Comparison of ENCODE assay signal across 8 mouse cellular contexts in the genomic region with DNA sequence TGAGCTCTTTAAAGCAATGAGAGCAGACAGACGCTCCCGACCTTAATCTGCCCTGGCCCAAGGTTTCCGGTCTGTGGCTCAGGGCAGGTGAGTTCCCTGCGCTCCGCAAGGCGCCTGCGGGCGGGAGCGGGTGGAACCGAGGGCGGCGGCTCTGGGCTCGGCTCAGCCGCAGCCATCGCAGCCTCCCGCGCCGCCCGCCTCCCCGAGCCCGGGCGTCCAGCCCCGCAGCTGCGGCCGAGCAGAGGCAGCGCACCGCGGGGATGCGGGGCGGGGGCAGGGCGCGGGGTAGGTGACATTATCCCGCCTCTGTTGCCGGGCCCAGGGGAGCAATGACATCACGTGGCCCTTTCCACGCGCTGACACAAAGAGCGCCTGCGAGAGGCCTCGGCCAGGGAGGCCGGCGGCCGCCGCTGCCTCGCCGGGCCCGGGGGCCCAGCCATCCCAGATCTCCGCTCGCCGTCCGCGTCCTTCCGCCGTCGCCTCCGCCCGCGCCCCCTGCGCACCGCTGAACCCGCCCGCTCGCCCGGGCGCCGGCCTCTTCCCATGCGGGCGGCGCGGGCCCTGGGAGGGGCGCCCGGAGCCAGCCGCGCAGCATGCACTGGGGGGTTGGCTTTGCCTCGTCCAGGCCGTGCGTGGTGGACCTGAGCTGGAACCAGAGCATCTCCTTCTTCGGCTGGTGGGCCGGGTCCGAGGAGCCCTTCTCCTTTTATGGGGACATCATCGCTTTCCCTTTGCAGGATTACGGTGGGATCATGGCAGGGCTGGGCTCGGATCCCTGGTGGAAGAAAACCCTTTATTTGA. TPM values are rescaled to one million over a fixed set of nuclear protein-coding genes. Genes with fewer than 3 reads are reported as not detected.
DNase-seq lines count a peak whose midpoint lies in the region; ATAC-seq and TF ChIP-seq lines count a peak whose summit lies in the region.

Faxc (plus strand) TSS at position 359 of the 801 bp plus-strand sequence.

- no peak within 1 kb of the TSS for H3K27ac ChIP-seq in bone marrow macrophage, adult 2 months (ENCODE audit: insufficient read depth, low read depth, low read length)
- H3K27ac ChIP-seq in embryonic fibroblast, embryonic 13.5 days (ENCODE audit: insufficient read depth, low read length): peak within 1 kb of the TSS; percentile 30
- 0 out of 2 replicates have a peak within 1 kb of the TSS, but pooled peaks have one; percentile 15 for H3K27ac ChIP-seq in heart, embryonic 11.5 days (ENCODE audit: low read depth, low read length)
- peak within 1 kb of the TSS; percentile 62; the same call in 1 of the 2 replicates for H3K27ac ChIP-seq in kidney, embryonic 14.5 days (ENCODE audit: low read depth, low read length)
- peak within 1 kb of the TSS; percentile 70 for H3K27ac ChIP-seq in limb, embryonic 15.5 days

- H3ac ChIP-seq in C2C12 (ENCODE audit: control insufficient read depth, insufficient read length, low read depth): peak within 1 kb of the TSS; percentile 61
- peak within 1 kb of the TSS; percentile 56 for H3ac ChIP-seq in myocyte (ENCODE audit: control insufficient read depth, insufficient read length)

- H3K4me1 ChIP-seq in bone marrow macrophage, adult 2 months (ENCODE audit: control insufficient read depth, insufficient read depth, low read length): no peaks in the 10 kb centered on the region
- H3K4me1 ChIP-seq in embryonic fibroblast, embryonic 13.5 days (ENCODE audit: control insufficient read depth, insufficient read depth, low read length): no peaks in the 10 kb centered on the region
- H3K4me1 ChIP-seq in heart, embryonic 11.5 days (ENCODE audit: control insufficient read depth, insufficient read depth, low read length): no peaks in the 10 kb centered on the region
- no peaks in the 10 kb centered on the region; the same call in 1 of the 2 replicates for H3K4me1 ChIP-seq in kidney, embryonic 14.5 days (ENCODE audit: control insufficient read depth, insufficient read depth, low read length)
- H3K4me1 ChIP-seq in limb, embryonic 15.5 days: peaks cover 10% of the 10 kb centered on the region

- peak within 1 kb of the TSS; percentile 91 for H3K4me2 ChIP-seq in heart, embryonic 11.5 days
- H3K4me2 ChIP-seq in kidney, embryonic 14.5 days (replicated peaks; ENCODE audit: low read depth, low read length): peak within 1 kb of the TSS; percentile 90
- peak within 1 kb of the TSS; percentile 83 for H3K4me2 ChIP-seq in limb, embryonic 15.5 days
- H3K4me2 ChIP-seq in myocyte (ENCODE audit: low read depth): peak within 1 kb of the TSS; percentile 72

- no peaks in the 10 kb centered on the region for H3K9me3 ChIP-seq in heart, embryonic 11.5 days (replicated peaks; ENCODE audit: control insufficient read depth, low read length)
- no peaks in the 10 kb centered on the region for H3K9me3 ChIP-seq in kidney, embryonic 14.5 days (ENCODE audit: control insufficient read depth, low read length)
- no peaks in the 10 kb centered on the region for H3K9me3 ChIP-seq in limb, embryonic 15.5 days

- peak within 1 kb of the TSS; percentile 89 for H3K9ac ChIP-seq in heart, embryonic 11.5 days (ENCODE audit: low read depth, low read length)
- H3K9ac ChIP-seq in kidney, embryonic 14.5 days (ENCODE audit: low read depth, low read length): peak within 1 kb of the TSS; percentile 94
- peak within 1 kb of the TSS; percentile 74 for H3K9ac ChIP-seq in limb, embryonic 15.5 days

- 0% methylated on average over 66 of the region's 83 CpGs for WGBS in heart, embryonic 11.5 days (ENCODE audit: insufficient replicate concordance)
- under 1% methylated on average over 75 of the region's 83 CpGs for WGBS in kidney, embryonic 14.5 days
- WGBS in limb, embryonic 15.5 days: under 1% methylated on average over 73 of the region's 83 CpGs

- H3K79me2 ChIP-seq in C2C12 (ENCODE audit: control insufficient read depth, insufficient read depth) (peaks cover 14% of the 10 kb centered on the region), myocyte (ENCODE audit: control insufficient read depth, insufficient read depth) (no peaks in the 10 kb centered on the region)

- H3K4me3 ChIP-seq in C2C12 (ENCODE audit: insufficient read depth, poor library complexity, severe bottlenecking): peak within 1 kb of the TSS; percentile 49
- H3K4me3 ChIP-seq in bone marrow macrophage, adult 2 months (ENCODE audit: insufficient read depth, low read length): peak within 1 kb of the TSS; percentile 55
- peak within 1 kb of the TSS; percentile 84 for H3K4me3 ChIP-seq in embryonic fibroblast, embryonic 13.5 days (ENCODE audit: insufficient read depth, low read length)
- peak within 1 kb of the TSS; percentile 63 for H3K4me3 ChIP-seq in heart, embryonic 11.5 days (ENCODE audit: low read depth, low read length)
- peak within 1 kb of the TSS; percentile 78 for H3K4me3 ChIP-seq in kidney, embryonic 14.5 days (ENCODE audit: low read length)
- H3K4me3 ChIP-seq in limb, embryonic 15.5 days: peak within 1 kb of the TSS; percentile 69
- H3K4me3 ChIP-seq in myocyte: peak within 1 kb of the TSS; percentile 46

- no peak for TF ChIP-seq POLR2A in bone marrow macrophage, adult 2 months (IDR thresholded peaks at IDR 0.05; ENCODE audit: borderline replicate concordance, low read depth, low read length)
- peak; percentile 60 for TF ChIP-seq POLR2A in embryonic fibroblast, embryonic 13.5 days (IDR thresholded peaks at IDR 0.05; ENCODE audit: low read depth, low read length)
- peak; percentile 53 for TF ChIP-seq POLR2A in myocyte (IDR thresholded peaks at IDR 0.05; ENCODE audit: insufficient read length, low read depth)

- ATAC-seq in heart, embryonic 11.5 days (replicated peaks; ENCODE audit: insufficient number of reproducible peaks, low FRiP score, low TSS enrichment): peak; percentile 77
- peak; percentile 93 for ATAC-seq in kidney, embryonic 14.5 days (ENCODE audit: low FRiP score, low TSS enrichment)
- peak; percentile 83 for ATAC-seq in limb, embryonic 15.5 days (ENCODE audit: insufficient number of reproducible peaks, low FRiP score, low TSS enrichment, low read depth)

- TF ChIP-seq CTCF in C2C12 (IDR thresholded peaks at IDR 0.05; ENCODE audit: control insufficient read depth, insufficient read depth, insufficient read length): no peak
- TF ChIP-seq CTCF in bone marrow macrophage, adult 2 months (IDR thresholded peaks at IDR 0.05; ENCODE audit: low read depth, low read length): no peak
- TF ChIP-seq CTCF in embryonic fibroblast, embryonic 13.5 days (IDR thresholded peaks at IDR 0.05; ENCODE audit: borderline replicate concordance, insufficient read depth, low read length): no peak

- H3K79me3 ChIP-seq in C2C12 (ENCODE audit: low read depth): no peaks in the 10 kb centered on the region

- peak; percentile 22 to 43 for DNase-seq in urinary bladder, adult 18-20 months (ENCODE audit: low spot score in 2 of 2)

- H3K36me3 ChIP-seq in C2C12 (ENCODE audit: control insufficient read depth, insufficient read depth) (no peaks in the 10 kb centered on the region), myocyte (ENCODE audit: control insufficient read depth, insufficient read depth) (no peaks in the 10 kb centered on the region)
- H3K36me3 ChIP-seq in heart, embryonic 11.5 days (ENCODE audit: control insufficient read depth, insufficient read depth, low read length): no peaks in the 10 kb centered on the region
- H3K36me3 ChIP-seq in kidney, embryonic 14.5 days (ENCODE audit: control insufficient read depth, insufficient read depth, low read length): no peaks in the 10 kb centered on the region
- no peaks in the 10 kb centered on the region for H3K36me3 ChIP-seq in limb, embryonic 15.5 days

- H3K27me3 ChIP-seq in C2C12 (ENCODE audit: control insufficient read depth, insufficient read depth, insufficient read length) (no peaks in the 10 kb centered on the region), myocyte (ENCODE audit: control insufficient read depth, insufficient read depth, insufficient read length) (no peaks in the 10 kb centered on the region)
- peaks cover 6% of the 10 kb centered on the region; the same call in 1 of the 2 replicates for H3K27me3 ChIP-seq in heart, embryonic 11.5 days (ENCODE audit: control insufficient read depth, insufficient read depth, low read length)
- no peaks in the 10 kb centered on the region for H3K27me3 ChIP-seq in kidney, embryonic 14.5 days (ENCODE audit: control insufficient read depth, insufficient read depth, low read length)
- no peaks in the 10 kb centered on the region for H3K27me3 ChIP-seq in limb, embryonic 15.5 days

TF ChIP-seq in C2C12, 6 proteins besides CTCF, POLR2A, EP300 and RAD21:
- TF ChIP-seq MAX (IDR thresholded peaks at IDR 0.05) (peak; percentile 43), USF1 (IDR thresholded peaks at IDR 0.05; ENCODE audit: low read depth) (peak; percentile 66), FOSL1 (IDR thresholded peaks at IDR 0.05; ENCODE audit: insufficient read depth, low read length, poor library complexity, severe bottlenecking) (no peak)
TF ChIP-seq in C2C12: peak in this region for 2.

TF ChIP-seq in myocyte, 11 proteins besides CTCF, POLR2A, EP300 and RAD21:
- peak; percentile 68 for TF ChIP-seq USF1 (IDR thresholded peaks at IDR 0.05; ENCODE audit: low read depth)
- TF ChIP-seq MAX (IDR thresholded peaks at IDR 0.05; ENCODE audit: low read depth): no peak
- no peak for TF ChIP-seq TCF12 (IDR thresholded peaks at IDR 0.05; ENCODE audit: insufficient read depth, poor library complexity, severe bottlenecking)
- TF ChIP-seq TCF3 (IDR thresholded peaks at IDR 0.05; ENCODE audit: insufficient read length, low read depth): no peak
- no peak for TF ChIP-seq SRF (IDR thresholded peaks at IDR 0.05; ENCODE audit: control insufficient read depth, insufficient read length, low read depth)
- no peak for TF ChIP-seq E2F4 (IDR thresholded peaks at IDR 0.05; ENCODE audit: insufficient read depth)
- no peak for TF ChIP-seq CEBPB (IDR thresholded peaks at IDR 0.05; ENCODE audit: insufficient read depth, poor library complexity, severe bottlenecking)
- TF ChIP-seq REST (IDR thresholded peaks at IDR 0.05; ENCODE audit: insufficient read depth, insufficient read length): no peak
- no peak for TF ChIP-seq POLR2AphosphoS2 (IDR thresholded peaks at IDR 0.05; ENCODE audit: insufficient read length, low read depth)
- TF ChIP-seq MYOG (IDR thresholded peaks at IDR 0.05; ENCODE audit: control insufficient read depth in 1 of 3, insufficient read depth in 1 of 3, insufficient read length in 2 of 3, low read depth in 2 of 3): no peak
- TF ChIP-seq MYOD1 (IDR thresholded peaks at IDR 0.05; ENCODE audit: control insufficient read depth in 1 of 3, insufficient read length in 2 of 3, low read depth in 2 of 3): peak in 1 of 3 experiments; percentile 33
TF ChIP-seq in myocyte: peak in this region for 2.

RNA-seq across cellular contexts. Expression of gene Faxc, which starts in this region (rescaled TPM):
- 7.3 TPM for polyA plus RNA-seq in C2C12 (2012; fragmentation: generic; extraction: Trizol)
- not detected in 2 replicates for polyA plus RNA-seq in bone marrow macrophage, adult 2 months (2012; ENCODE audit: insufficient read depth, insufficient read length, missing spikeins)
- 16.7 and 18.2 TPM in 2 replicates for polyA plus RNA-seq in embryonic fibroblast, embryonic 13.5 days (2011; ENCODE audit: insufficient read length, low read depth, missing spikeins)
- polyA plus RNA-seq in heart, embryonic 11.5 days (2014; fragmentation: Nextera tagmentation; extraction: Ambion mirVana): 3.6 and 3.8 TPM in 2 replicates
- polyA plus RNA-seq in kidney, embryonic 14.5 days (2014; fragmentation: Nextera tagmentation; extraction: Ambion mirVana): 2.3 and 6.8 TPM in 2 replicates
- polyA plus RNA-seq in limb, embryonic 15.5 days (2015; fragmentation: Nextera tagmentation; extraction: Ambion mirVana): 2.4 and 3.8 TPM in 2 replicates
- polyA plus RNA-seq in myocyte (2012; fragmentation: generic; extraction: Trizol): 2.7 TPM
